Mouse (Mus musculus) stomach, postnatal 0 days (tissue): ENCODE results near the gene Prkcq.

Experiments
- CTCF ChIP-seq: IDR thresholded peaks from 2 replicates; pipeline ENCODE4 v1.5.1; 2016; ENCODE audit warnings: antibody characterized with exemption, low read depth, mild to moderate bottlenecking, moderate library complexity
- EP300 ChIP-seq: optimal IDR thresholded peaks from 2 replicates; pipeline ENCODE3; 2016; ENCODE audit warnings: antibody characterized with exemption

DNA sequence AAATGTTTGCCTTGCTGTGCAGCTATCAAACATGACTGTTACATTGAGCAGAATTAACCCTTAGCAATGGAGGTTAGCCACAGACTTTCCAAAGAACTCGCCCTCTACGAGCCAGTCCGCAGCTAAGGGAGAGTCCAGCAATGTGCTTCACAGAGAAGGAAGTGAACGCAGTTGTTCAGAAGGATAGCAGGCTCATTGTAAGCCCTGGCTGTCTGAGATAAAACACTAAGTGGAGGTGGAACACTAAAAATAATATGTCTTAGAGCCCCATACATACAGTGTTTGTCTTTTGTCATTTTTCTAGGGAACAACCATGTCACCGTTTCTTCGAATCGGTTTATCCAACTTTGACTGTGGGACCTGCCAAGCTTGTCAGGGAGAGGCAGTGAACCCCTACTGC, 54.6 kb downstream of the Prkcq start:
- TF ChIP-seq CTCF (no peak), EP300 (no peak)
